Mouse (Mus musculus) liver, embryonic 14.5 days (tissue): ENCODE results near the gene Pdcd6. TPM values are rescaled to one million over a fixed set of nuclear protein-coding genes. Genes with fewer than 3 reads are reported as not detected.

ENCODE experiments used
- ATAC-seq: fragments of 200-750 bp; cut with Nextera tagmentation; 2 replicates; pipeline ENCODE4 v1.8.0; 2017; ENCODE audit warnings: moderate number of reproducible peaks, mild to moderate bottlenecking, moderate library complexity; ENCODE audit not compliant: insufficient read depth
- DNase-seq, 3 experiments: peaks; one replicate each; pipeline ENCODE4 v3.0.0-alpha.2; 2012 to 2013; ENCODE audit warnings: low read depth in 3 of 3, low spot score in 3 of 3
- H3K27ac ChIP-seq: fragments of 300-500 bp; sonication (generic); 2 replicates; pipeline ENCODE4 v1.5.1; 2014; ENCODE audit warnings: moderate library complexity, mild to moderate bottlenecking, control low read depth, inconsistent platforms
- H3K27me3 ChIP-seq: fragments of 300-500 bp; sonication (generic); 2 replicates; pipeline ENCODE4 v1.6.1; 2014; ENCODE audit warnings: mild to moderate bottlenecking, low read length, moderate library complexity; ENCODE audit not compliant: control insufficient read depth, insufficient read depth
- H3K36me3 ChIP-seq: fragments of 300-500 bp; sonication (generic); replicated peaks from 2 replicates; pipeline ENCODE4 v1.6.1; 2014; ENCODE audit warnings: low read depth; ENCODE audit not compliant: control insufficient read depth, insufficient read depth
- H3K4me1 ChIP-seq, 2 experiments: fragments of 200-500 bp in 1 of 2; fragments of 300-500 bp in 1 of 2; sonication (generic) in 1 of 2; replicated peaks; 2 replicates each; pipeline ENCODE4 v1.6.1; 2012 to 2014; ENCODE audit warnings: antibody characterized with exemption in 1 of 2, inconsistent platforms in 1 of 2, low read length in 1 of 2; ENCODE audit not compliant: control insufficient read depth in 2 of 2, insufficient read depth in 2 of 2
- H3K4me2 ChIP-seq: fragments of 300-500 bp; sonication (generic); 2 replicates; pipeline ENCODE4 v1.6.1; 2014; ENCODE audit warnings: low read depth, mild to moderate bottlenecking, control low read depth, moderate library complexity
- H3K4me3 ChIP-seq, 2 experiments: fragments of 200-500 bp in 1 of 2; fragments of 300-500 bp in 1 of 2; sonication (generic) in 1 of 2; 2 replicates each; pipeline ENCODE4 v1.5.1; 2012 to 2014; ENCODE audit warnings: low read depth in 2 of 2, low read length in 2 of 2, mild to moderate bottlenecking in 2 of 2, control low read depth in 1 of 2, inconsistent platforms in 1 of 2, moderate library complexity in 1 of 2; ENCODE audit not compliant: insufficient read depth in 1 of 2
- H3K9ac ChIP-seq: fragments of 300-500 bp; sonication (generic); replicated peaks from 2 replicates; pipeline ENCODE4 v1.6.1; 2014; ENCODE audit warnings: mild to moderate bottlenecking, control low read depth, moderate library complexity
- H3K9me3 ChIP-seq: fragments of 300-500 bp; sonication (generic); 2 replicates; pipeline ENCODE4 v1.6.1; 2016; ENCODE audit warnings: low read length, mixed read lengths; ENCODE audit not compliant: control insufficient read depth
- CTCF ChIP-seq: IDR thresholded peaks from 2 replicates; pipeline ENCODE4 v1.5.1; 2016; ENCODE audit warnings: antibody characterized with exemption, low read depth, control low read depth
- EP300 ChIP-seq: IDR thresholded peaks from 2 replicates; pipeline ENCODE4 v1.6.1; 2016; ENCODE audit warnings: antibody characterized with exemption, low read depth
- WGBS: fragments of 180-500 bp; shearing (Covaris S2); extraction: QIAGEN DNeasy Blood & Tissue Kit; methylation state at CpG from one replicate; pipeline ENCODE4 v1.1.7; 2014; ENCODE audit not compliant: insufficient replicate concordance; 5-methylcytosine and 5-hydroxymethylcytosine counted together
- polyA plus RNA-seq, 2 experiments: library from polyadenylated mRNA; depleted of rRNA in 1 of 2; stranded (reverse) in 1 of 2; unstranded in 1 of 2; fragments of >200 nt; fragmentation: Nextera tagmentation in 1 of 2; extraction: Ambion mirVana in 1 of 2; gene quantifications; 2 replicates each; pipeline versions ENCODE4 v1.2.1 to v1.2.3; 2012 to 2014

Pdcd6 gene
- polyA plus RNA-seq, 2 experiments, result 56.0 to 73.4 TPM

- peak overlapping the region; percentile 83 for H3K4me2 ChIP-seq
- peak overlapping the region; percentile 83 to 88 for H3K4me3 ChIP-seq
- peak overlapping the region; percentile 93 for H3K9ac ChIP-seq
- DNase-seq (peak in 2 of 3 experiments; percentile 9 to 14), ATAC-seq (peak; percentile 55)
- WGBS, result under 1% methylated on average over 15 of the region's 15 CpGs
- peaks cover 3 to 5% of the 10 kb centered on the region in 2 experiments; a peak in 3 of 4 replicates for H3K4me1 ChIP-seq
- no peak for TF ChIP-seq EP300
- TF ChIP-seq CTCF, result no peak
- no peaks in the 10 kb centered on the region for H3K27me3 ChIP-seq
- peaks cover 2% of the 10 kb centered on the region for H3K36me3 ChIP-seq
- peak overlapping the region; percentile 20; the same call in 1 of the 2 replicates for H3K27ac ChIP-seq
- no peaks in the 10 kb centered on the region for H3K9me3 ChIP-seq
Observed at GRCm38 (mm10) chr13:74350435-74350906, 33.1 kb upstream of the Pdcd6 start.

GRCm38 (mm10) chr13:74349566-74350434 lies 32.4 kb upstream of the Pdcd6 start, which contains the start of the genes Sdha and Ccdc127:
Gene Sdha (minus strand): TSS chr13:74350280.
Gene Ccdc127 (plus strand): TSS chr13:74350309.
- TF ChIP-seq CTCF (peak; percentile 56), EP300 (no peak)
- DNase-seq, result peak; percentile 92 to 96 (median 94)
- Histone ChIP-seq H3K4me1 (peaks cover 3 to 5% of the 10 kb centered on the region in 2 experiments; a peak in 3 of 4 replicates), H3K9me3 (no peaks in the 10 kb centered on the region), H3K36me3 (peaks cover 2% of the 10 kb centered on the region), H3K27me3 (no peaks in the 10 kb centered on the region), H3K4me3 (peak within 1 kb of the TSS; percentile 83 to 88), H3K9ac (peak within 1 kb of the TSS; percentile 93), H3K27ac (peak within 1 kb of the TSS; percentile 80), H3K4me2 (peak within 1 kb of the TSS; percentile 83)
- WGBS, result under 1% methylated on average over 57 of the region's 57 CpGs
- ATAC-seq, result peak; percentile 95

GRCm38 (mm10) chr13:74341036-74341435 lies 23.7 kb upstream of the Pdcd6 start:
- Histone ChIP-seq H3K9me3 (no peaks in the 10 kb centered on the region), H3K4me3 (no peak overlapping the region), H3K27ac (no peak overlapping the region), H3K4me2 (no peak overlapping the region), H3K4me1 (no peaks in the 10 kb centered on the region), H3K9ac (no peak overlapping the region), H3K27me3 (no peaks in the 10 kb centered on the region), H3K36me3 (peaks cover 52% of the 10 kb centered on the region)
- WGBS, result 38% methylated on average over 3 of the region's 3 CpGs
- TF ChIP-seq EP300, result no peak
- peak; percentile 67 for TF ChIP-seq CTCF
- DNase-seq, result peak in 1 of 3 experiments; percentile 33
- ATAC-seq, result peak; percentile 52; the same call in 1 of the 2 replicates

- H3K36me3 ChIP-seq, result peaks cover 53% of the 10 kb centered on the region
- DNase-seq, result no peak
- no peak for ATAC-seq
- no peak for TF ChIP-seq CTCF
- TF ChIP-seq EP300, result no peak
- no peak overlapping the region for H3K4me3 ChIP-seq
- H3K27ac ChIP-seq, result no peak overlapping the region
- H3K9me3 ChIP-seq, result no peaks in the 10 kb centered on the region
- no peak overlapping the region for H3K9ac ChIP-seq
- H3K4me1 ChIP-seq, result no peaks in the 10 kb centered on the region
- no peak overlapping the region for H3K4me2 ChIP-seq
- H3K27me3 ChIP-seq, result no peaks in the 10 kb centered on the region
Observed at GRCm38 (mm10) chr13:74329321-74329720, 11.9 kb upstream of the Pdcd6 start.

- H3K27ac ChIP-seq, result peak overlapping the region; percentile 48
- no peaks in the 10 kb centered on the region for H3K9me3 ChIP-seq
- 2% methylated on average over 15 of the region's 15 CpGs for WGBS
- H3K4me3 ChIP-seq, result peak overlapping the region; percentile 79 to 97
- no peaks in the 10 kb centered on the region for H3K27me3 ChIP-seq
- DNase-seq (no peak), ATAC-seq (peak; percentile 35; the same call in 1 of the 2 replicates)
- peak overlapping the region; percentile 91 for H3K9ac ChIP-seq
- H3K36me3 ChIP-seq, result peaks cover 5% of the 10 kb centered on the region
- H3K4me2 ChIP-seq, result peak overlapping the region; percentile 93
- H3K4me1 ChIP-seq, result peaks cover 14 to 18% of the 10 kb centered on the region in 2 experiments
- TF ChIP-seq EP300, result no peak
- no peak for TF ChIP-seq CTCF
Observed at GRCm38 (mm10) chr13:74316789-74317169, 601 bp downstream of the Pdcd6 start.
